Mouse (Mus musculus): ENCODE results near the gene Abat. TPM values are rescaled to one million over a fixed set of nuclear protein-coding genes. Genes with fewer than 3 reads are reported as not detected.

Abat gene
- 0.56 and 0.99 TPM in 2 replicates for polyA plus RNA-seq (2012)

DNA sequence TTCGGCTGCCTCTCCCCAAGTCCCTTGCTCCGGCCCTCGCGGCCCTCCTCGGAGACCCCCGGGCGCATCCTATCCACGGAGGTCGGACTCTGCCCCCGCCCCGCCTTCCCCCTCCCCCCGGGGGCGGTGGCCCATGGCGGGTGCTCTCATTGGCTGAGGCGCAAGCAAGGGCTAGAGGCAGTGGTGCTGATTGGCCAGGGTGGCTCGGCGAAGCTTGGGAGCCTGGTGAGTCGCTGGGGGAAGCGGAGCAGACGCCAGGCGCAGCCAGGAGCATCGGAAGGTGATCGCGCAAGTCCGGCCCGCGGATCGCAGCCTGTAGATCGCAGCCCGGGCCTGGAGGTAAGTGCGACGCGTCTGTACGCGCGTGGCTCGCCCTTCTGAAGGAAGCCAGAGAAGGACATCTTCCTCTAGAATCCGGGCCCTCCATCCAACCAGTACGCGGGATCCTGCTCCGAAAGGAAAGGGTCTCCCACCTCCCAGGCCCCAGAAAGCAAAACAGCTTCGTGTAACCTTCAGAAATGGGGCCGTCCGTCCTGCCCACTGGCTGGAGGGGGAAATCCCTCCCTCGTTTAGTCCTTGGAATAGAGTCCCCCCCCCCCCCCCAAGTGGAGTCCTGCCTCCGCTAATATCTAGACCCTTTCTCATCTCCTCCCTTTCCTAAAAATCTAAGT, at the start of gene Abat:
TSS of gene Abat (plus strand) at position 194 of the 671 bp plus-strand sequence.
- TF ChIP-seq GATA1 (IDR thresholded peaks at IDR 0.05; ENCODE audit: low read length) = no peak

DNA sequence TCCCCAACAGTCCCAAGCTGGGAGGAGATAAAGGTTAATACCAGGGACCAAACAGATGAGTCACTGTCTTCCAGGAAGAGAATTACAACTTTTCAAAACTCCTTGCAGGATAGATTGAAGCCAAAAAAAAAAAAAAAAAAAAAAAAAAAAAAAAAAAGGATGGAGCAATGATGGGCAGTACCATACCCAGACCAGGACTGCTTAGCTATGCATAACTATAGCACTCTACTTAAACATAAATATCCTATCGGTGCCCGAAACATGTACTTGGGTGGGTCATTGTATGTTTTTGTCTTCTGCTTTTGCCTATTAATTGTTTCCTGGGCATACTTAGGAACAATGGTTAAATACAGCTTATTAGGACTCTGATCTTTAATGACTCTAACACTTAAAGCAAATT, 43.1 kb upstream of the Abat start:
- TF ChIP-seq GATA1 (IDR thresholded peaks at IDR 0.05; ENCODE audit: low read length) = no peak

GRCm38 (mm10) chr16:8470603-8471481, 42.4 kb upstream of the Abat start, which contains the start of gene Mettl22:
Gene Mettl22, plus strand, starts transcription at chr16:8470788.
- TF ChIP-seq GATA1 (IDR thresholded peaks at IDR 0.05; ENCODE audit: low read length) = no peak

- no peak for TF ChIP-seq GATA1 (IDR thresholded peaks at IDR 0.05; ENCODE audit: low read length)
Measured at GRCm38 (mm10) chr16:8487396-8488005, 25.7 kb upstream of the Abat start.

DNA sequence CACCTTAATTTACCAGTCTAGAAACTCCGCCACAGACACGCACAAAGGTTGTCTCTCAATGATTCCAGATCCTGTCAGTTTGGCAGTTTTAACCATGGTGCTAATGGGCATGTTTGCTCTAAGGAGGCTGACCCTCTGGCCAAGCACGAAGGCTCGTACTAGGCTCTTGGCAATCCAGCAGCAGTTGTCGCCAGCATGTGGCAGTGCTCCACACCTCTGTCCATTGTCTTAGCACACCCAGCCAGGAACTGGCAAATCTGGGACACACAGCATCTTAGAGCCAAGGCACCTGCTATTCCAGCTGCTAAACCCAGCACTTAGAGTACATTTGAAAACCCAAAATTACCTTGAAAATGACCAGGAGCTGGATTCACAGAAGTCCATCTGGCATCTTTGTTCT, 23.9 kb upstream of the Abat start:
- no peak for TF ChIP-seq GATA1 (IDR thresholded peaks at IDR 0.05; ENCODE audit: low read length)

GRCm38 (mm10) chr16:8491743-8492490, 21.3 kb upstream of the Abat start:
- no peak for TF ChIP-seq GATA1 (IDR thresholded peaks at IDR 0.05; ENCODE audit: low read length)

DNA sequence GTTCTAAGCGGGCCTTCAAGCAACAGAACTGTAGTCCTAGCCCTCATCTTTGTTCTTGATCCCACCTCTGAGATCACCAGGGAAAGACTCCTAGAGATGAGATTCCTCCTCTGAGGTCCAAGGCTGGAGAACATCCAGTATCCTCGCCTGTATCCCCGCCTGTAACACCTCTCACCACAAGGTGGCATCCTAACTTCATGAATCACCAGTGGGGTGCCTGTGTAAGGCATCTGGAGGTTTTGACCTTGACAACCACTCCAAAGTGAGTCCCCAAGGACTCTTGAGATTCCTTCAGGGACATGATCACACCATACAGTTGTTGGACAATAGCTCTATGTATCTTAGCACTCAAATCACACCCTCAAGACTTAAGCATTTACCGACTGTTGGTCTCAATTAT, 19.0 kb upstream of the Abat start:
- TF ChIP-seq GATA1 (IDR thresholded peaks at IDR 0.05; ENCODE audit: low read length) = no peak

DNA sequence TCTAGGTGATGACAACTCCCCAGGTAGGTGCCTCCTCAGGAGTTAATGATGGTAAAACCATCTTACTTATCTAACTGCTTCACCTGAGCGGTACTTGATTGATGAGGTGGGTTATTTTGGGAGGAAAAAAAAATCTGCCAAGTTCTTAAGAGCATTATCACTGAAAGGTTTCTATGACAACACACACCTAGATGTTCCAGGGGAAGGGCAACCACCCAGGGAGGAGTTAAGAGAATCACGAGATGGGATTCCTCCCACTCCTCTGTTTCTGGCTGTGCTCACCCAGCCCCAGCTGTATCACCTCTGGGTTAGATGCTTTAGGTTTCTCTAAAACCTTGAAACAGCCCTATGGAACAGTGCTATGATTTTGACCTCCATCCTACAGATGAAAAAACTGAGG, 16.3 kb upstream of the Abat start:
- no peak for TF ChIP-seq GATA1 (IDR thresholded peaks at IDR 0.05; ENCODE audit: low read length)

DNA sequence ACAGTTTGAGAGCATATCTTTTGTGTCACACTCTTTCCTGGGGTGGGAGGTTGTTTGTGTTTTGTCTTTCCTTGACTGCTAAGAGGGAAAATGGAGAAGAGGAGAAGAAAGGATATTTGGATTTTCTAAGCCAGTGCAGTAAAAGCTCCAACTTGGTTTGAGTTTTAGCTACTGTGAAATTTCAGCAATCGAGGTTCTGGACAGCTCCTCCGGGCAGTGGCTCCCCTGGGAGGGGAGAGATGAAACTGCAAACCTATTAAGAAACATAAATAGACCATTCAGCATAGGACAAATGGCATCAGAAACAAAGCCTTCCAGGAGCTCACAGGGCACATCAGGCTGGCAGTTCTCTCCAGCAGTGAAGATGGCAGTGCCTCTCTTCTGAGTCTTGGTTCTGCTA, 9.0 kb upstream of the Abat start:
- no peak for TF ChIP-seq GATA1 (IDR thresholded peaks at IDR 0.05; ENCODE audit: low read length)

DNA sequence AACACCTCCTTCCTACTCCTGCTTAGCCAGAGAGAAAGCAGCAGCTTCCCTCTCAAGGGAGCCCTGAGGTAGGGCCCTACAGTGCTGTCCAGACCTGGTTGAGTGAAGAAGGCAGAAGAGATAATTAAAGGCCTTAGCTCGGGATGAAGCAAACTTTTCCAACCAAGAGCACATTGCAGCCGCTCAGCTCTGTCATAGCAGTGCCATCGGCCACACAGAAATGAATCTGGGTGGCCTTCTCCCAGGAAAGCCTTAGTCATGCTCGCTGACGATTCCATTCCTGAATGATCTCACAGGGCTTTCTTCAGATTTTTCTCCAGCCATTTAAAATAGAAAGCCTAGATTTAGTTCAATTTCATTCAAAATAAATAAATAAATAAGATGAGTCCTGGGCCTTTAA, 3.3 kb upstream of the Abat start:
- TF ChIP-seq GATA1 (IDR thresholded peaks at IDR 0.05; ENCODE audit: low read length) = no peak

GRCm38 (mm10) chr16:8512830-8513229, 399 bp upstream of the Abat start:
- no peak for TF ChIP-seq GATA1 (IDR thresholded peaks at IDR 0.05; ENCODE audit: low read length)

DNA sequence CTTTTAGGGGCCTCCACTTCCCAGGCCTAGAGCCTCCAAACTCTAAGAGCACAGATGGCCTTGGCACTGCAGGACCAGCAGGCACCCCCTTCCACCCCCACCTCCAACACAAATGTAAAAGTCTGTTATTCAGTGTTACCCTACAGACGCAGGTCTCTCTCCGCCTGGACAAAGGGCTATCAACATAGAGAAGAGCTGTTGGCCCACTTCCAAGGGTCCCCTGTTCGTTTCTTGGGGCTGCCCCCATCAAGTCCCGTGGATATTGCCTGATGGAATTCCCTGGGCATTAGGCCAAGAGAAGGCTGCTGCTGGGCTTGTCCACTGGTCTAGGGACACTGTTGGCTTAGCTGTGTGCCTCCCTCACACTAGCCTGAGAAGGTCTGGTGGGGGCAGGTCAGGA, 951 bp downstream of the Abat start:
- no peak for TF ChIP-seq GATA1 (IDR thresholded peaks at IDR 0.05; ENCODE audit: low read length)

- TF ChIP-seq GATA1 (IDR thresholded peaks at IDR 0.05; ENCODE audit: low read length) = no peak
Measured at GRCm38 (mm10) chr16:8520525-8520924, 7.3 kb downstream of the Abat start.

DNA sequence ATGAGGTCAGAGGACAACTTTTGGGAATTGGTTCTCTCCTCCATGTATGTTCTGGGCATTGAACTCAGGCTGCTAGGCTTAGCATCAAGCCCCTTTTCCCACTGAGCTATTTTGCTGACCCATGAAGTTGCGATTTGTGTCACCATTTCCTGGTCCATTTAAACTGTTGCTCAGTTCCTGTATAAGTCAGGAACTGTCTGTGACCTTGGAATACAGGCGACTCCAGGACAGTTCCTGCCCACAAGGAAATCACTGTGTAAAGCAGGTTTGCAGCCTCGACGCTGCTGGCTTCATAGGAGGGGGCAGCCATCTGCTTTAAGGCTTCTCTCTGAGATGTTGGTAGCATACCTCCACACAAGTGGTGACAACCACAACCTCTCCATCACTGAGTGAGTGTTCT, 8.1 kb downstream of the Abat start:
- no peak for TF ChIP-seq GATA1 (IDR thresholded peaks at IDR 0.05; ENCODE audit: low read length)

- TF ChIP-seq GATA1 (IDR thresholded peaks at IDR 0.05; ENCODE audit: low read length) = no peak
Measured at GRCm38 (mm10) chr16:8523480-8524144, 10.4 kb downstream of the Abat start.
